Mouse (Mus musculus) kidney, embryonic 16.5 days (tissue): ENCODE measurements around the gene Josd1. TPM values are rescaled to one million over a fixed set of nuclear protein-coding genes. Genes with fewer than 3 reads are reported as not detected.

ENCODE experiments used
- ATAC-seq: fragments of 200-750 bp; cut with Nextera tagmentation; 2 replicates; pipeline ENCODE4 v1.8.0; 2017; ENCODE audit warnings: moderate TSS enrichment; ENCODE audit not compliant: low FRiP score, low TSS enrichment
- H3K27ac ChIP-seq: fragments of 300-500 bp; sonication (generic); 2 replicates; pipeline ENCODE4 v1.5.1; 2014; ENCODE audit warnings: low read length
- H3K27me3 ChIP-seq: fragments of 300-500 bp; sonication (generic); 2 replicates; pipeline ENCODE4 v1.6.1; 2014; ENCODE audit warnings: low read length, control low read depth, mixed read lengths; ENCODE audit not compliant: insufficient read depth
- H3K36me3 ChIP-seq: fragments of 300-500 bp; sonication (generic); 2 replicates; pipeline ENCODE4 v1.6.1; 2014; ENCODE audit warnings: low read length, control low read depth, mixed read lengths; ENCODE audit not compliant: insufficient read depth
- H3K4me1 ChIP-seq: fragments of 300-500 bp; sonication (generic); 2 replicates; pipeline ENCODE4 v1.6.1; 2014; ENCODE audit warnings: low read length, control low read depth, mixed read lengths; ENCODE audit not compliant: insufficient read depth
- H3K4me2 ChIP-seq: fragments of 300-500 bp; sonication (generic); replicated peaks from 2 replicates; pipeline ENCODE4 v1.6.1; 2014; ENCODE audit warnings: low read depth, low read length
- H3K4me3 ChIP-seq: fragments of 300-500 bp; sonication (generic); 2 replicates; pipeline ENCODE4 v1.5.1; 2014; ENCODE audit warnings: mild to moderate bottlenecking, low read length
- H3K9ac ChIP-seq: fragments of 300-500 bp; sonication (generic); replicated peaks from 2 replicates; pipeline ENCODE4 v1.6.1; 2014; ENCODE audit warnings: low read length
- H3K9me3 ChIP-seq: fragments of 300-500 bp; sonication (generic); 2 replicates; pipeline ENCODE4 v1.6.1; 2016; ENCODE audit warnings: low read length, control low read depth
- WGBS: fragments of 180-500 bp; shearing (Covaris S2); extraction: QIAGEN DNeasy Blood & Tissue Kit; methylation state at CpG from one replicate; pipeline ENCODE4 v1.1.7; 2014; 5-methylcytosine and 5-hydroxymethylcytosine counted together
- polyA plus RNA-seq: library from polyadenylated mRNA; unstranded; fragments of >200 nt; fragmentation: Nextera tagmentation; extraction: Ambion mirVana; gene quantifications from 2 replicates; pipeline ENCODE4 v1.2.1, GENCODE M21; 2015

The Josd1 gene
- polyA plus RNA-seq, 1 experiment from 2014 or later = 18.2 TPM

DNA sequence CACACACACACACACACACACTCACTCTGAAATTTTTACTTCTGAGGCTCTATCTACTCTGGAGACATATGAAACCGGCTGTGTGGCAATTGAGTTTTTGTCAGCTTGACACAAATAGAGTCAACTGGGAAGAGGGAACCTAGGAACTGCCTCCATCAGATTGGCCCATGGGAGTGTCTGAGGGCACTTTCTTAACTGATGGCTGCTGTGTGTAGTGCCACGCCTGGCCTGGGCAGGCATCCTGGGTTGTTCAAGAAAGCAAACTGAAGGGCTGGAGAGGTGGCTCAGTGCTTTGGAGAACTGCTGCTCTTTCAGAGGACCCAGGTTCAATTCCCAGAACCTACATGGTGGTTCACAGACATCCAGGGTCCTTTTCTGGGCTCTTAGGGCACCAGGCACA, 42.2 kb downstream of the Josd1 start:
- ATAC-seq = no peak
- 75% methylated on average over 2 of the region's 2 CpGs for WGBS
- no peak overlapping the region for H3K4me2 ChIP-seq

DNA sequence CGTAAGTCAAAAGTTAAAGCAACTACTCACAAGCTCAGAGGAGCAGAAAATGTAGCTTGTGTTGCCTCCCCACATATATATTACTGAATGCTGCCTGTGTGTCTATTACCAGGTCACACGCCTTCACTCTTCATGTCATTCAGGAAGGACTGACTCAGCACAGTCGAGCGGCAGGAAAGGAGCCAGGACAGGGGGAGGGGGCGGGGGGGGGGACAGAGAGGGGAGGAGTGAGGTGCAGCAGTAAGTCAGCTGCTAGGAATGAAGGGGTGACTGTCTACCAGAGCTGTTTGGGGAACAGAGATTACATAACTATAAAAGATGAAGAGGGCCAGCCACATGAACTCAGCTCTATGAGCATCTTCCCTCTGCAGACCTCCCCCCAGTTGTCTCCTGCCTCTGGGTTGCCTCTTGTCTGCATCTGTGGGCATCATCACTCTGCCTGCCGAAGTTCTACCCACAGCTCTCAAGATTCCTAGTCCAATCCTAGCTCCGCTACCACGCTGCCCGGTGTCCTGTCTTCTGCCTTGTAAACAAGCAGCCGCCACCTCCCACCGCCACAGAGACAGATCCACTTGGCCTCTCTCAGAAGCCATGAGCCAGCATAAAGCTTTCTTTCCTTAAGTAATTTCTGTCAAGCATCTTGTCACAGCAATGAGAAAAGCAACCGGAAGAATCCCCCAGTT, 46.4 kb downstream of the Josd1 start:
- WGBS = 60% methylated on average over 11 of the region's 12 CpGs
- ATAC-seq = no peak
- Histone ChIP-seq H3K36me3 (0 out of 2 replicates have a peak, but pooled peaks cover 5% of the 10 kb centered on the region), H3K9ac (no peak overlapping the region), H3K4me3 (no peak overlapping the region), H3K27ac (no peak overlapping the region), H3K9me3 (no peaks in the 10 kb centered on the region), H3K27me3 (no peaks in the 10 kb centered on the region), H3K4me1 (no peaks in the 10 kb centered on the region), H3K4me2 (no peak overlapping the region)

More for the DNA sequence above, 42.2 kb downstream of the Josd1 start:
- H3K9ac ChIP-seq = no peak overlapping the region
- no peak overlapping the region for H3K27ac ChIP-seq
- H3K4me1 ChIP-seq = no peaks in the 10 kb centered on the region
- H3K36me3 ChIP-seq = no peaks in the 10 kb centered on the region
- H3K27me3 ChIP-seq = no peaks in the 10 kb centered on the region
- no peaks in the 10 kb centered on the region for H3K9me3 ChIP-seq
- H3K4me3 ChIP-seq = no peak overlapping the region

DNA sequence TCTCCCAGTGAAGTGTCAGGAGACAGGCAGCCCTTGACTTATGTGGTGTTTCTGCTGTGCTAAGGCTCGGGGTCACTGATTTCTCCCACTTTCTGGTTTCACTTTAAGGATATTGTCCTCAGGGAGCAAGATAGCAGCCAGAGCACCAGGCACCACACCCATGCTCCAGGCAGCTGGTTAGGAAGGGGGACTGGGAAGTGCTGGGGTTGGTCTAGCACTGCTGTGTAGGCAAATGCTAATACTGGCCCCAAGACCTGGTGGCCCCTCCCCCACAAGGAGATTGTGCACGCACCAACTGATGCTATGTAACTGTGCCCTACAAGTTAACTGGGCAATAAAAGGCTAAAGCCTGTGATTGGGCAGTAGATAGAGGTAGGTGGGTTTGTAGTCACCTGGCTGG, 57.2 kb downstream of the Josd1 start:
- no peak overlapping the region for H3K9ac ChIP-seq
- WGBS = 36% methylated on average over 2 of the region's 2 CpGs
- no peak for ATAC-seq
- no peak overlapping the region for H3K4me2 ChIP-seq
- no peak overlapping the region for H3K4me3 ChIP-seq
- H3K36me3 ChIP-seq = peaks cover 9% of the 10 kb centered on the region; the same call in 1 of the 2 replicates
- no peak overlapping the region for H3K27ac ChIP-seq
- no peaks in the 10 kb centered on the region for H3K9me3 ChIP-seq
- no peaks in the 10 kb centered on the region for H3K27me3 ChIP-seq
- H3K4me1 ChIP-seq = 0 out of 2 replicates have a peak, but pooled peaks cover 7% of the 10 kb centered on the region

Other genes starting within 250 kb of the Josd1 start
- gene Csnk1e, start 232.4 kb downstream of the Josd1 start, polyA plus RNA-seq = 66.0 and 71.5 TPM in 2 replicates
- gene Kcnj4, start 182.7 kb downstream of the Josd1 start, polyA plus RNA-seq = 0.16 TPM in 1 of 2 replicates, not detected in the other
- gene Kdelr3, start 171.5 kb downstream of the Josd1 start, polyA plus RNA-seq = 66.2 and 72.9 TPM in 2 replicates
- gene Ddx17, start 141.2 kb downstream of the Josd1 start, polyA plus RNA-seq = 48.3 and 52.0 TPM in 2 replicates
- gene Dmc1, start 82.8 kb downstream of the Josd1 start, polyA plus RNA-seq = 2.0 and 2.3 TPM in 2 replicates
- 1.1 and 1.4 TPM in 2 replicates for gene Fam227a, start 29.0 kb downstream of the Josd1 start, polyA plus RNA-seq
- gene Cby1, start 28.7 kb downstream of the Josd1 start, polyA plus RNA-seq = 59.5 and 59.8 TPM in 2 replicates
- 262 and 263 TPM in 2 replicates for gene Tomm22, start 17.1 kb downstream of the Josd1 start, polyA plus RNA-seq
- gene Gtpbp1, start 2.9 kb upstream of the Josd1 start, polyA plus RNA-seq = 32.7 and 36.6 TPM in 2 replicates
- 5.7 and 5.8 TPM in 2 replicates for gene Sun2, start 54.6 kb upstream of the Josd1 start, polyA plus RNA-seq
- 71.7 and 74.0 TPM in 2 replicates for gene Dnal4, start 89.9 kb upstream of the Josd1 start, polyA plus RNA-seq
- 1.7 and 1.9 TPM in 2 replicates for gene Nptxr, start 116.8 kb upstream of the Josd1 start, polyA plus RNA-seq
- gene Npcd, start 146.3 kb upstream of the Josd1 start, polyA plus RNA-seq = not detected in 2 replicates
- 52.1 and 58.8 TPM in 2 replicates for gene Cbx6, start 146.8 kb upstream of the Josd1 start, polyA plus RNA-seq
- 29.3 and 36.5 TPM in 2 replicates for gene Apobec3, start 203.7 kb upstream of the Josd1 start, polyA plus RNA-seq